Mouse (Mus musculus) gastrocnemius, postnatal 25 days (tissue): ENCODE measurements around the gene Slc25a22. TPM values are rescaled to one million over a fixed set of nuclear protein-coding genes. Genes with fewer than 3 reads are reported as not detected.

Experiments
- DNase-seq: peaks from one replicate; pipeline ENCODE4 v3.0.0; 2022
- total RNA-seq, 2 experiments: library from RNA; stranded (reverse); gene quantifications; 1 replicate in 1 of 2; 2 replicates in 1 of 2; pipeline ENCODE4 v1.2.3; 2021

Gene Slc25a22
- total RNA-seq, 2 experiments from 2014 or later: 17.1 to 32.9 TPM

- DNase-seq: peak; percentile 60
Observed at GRCm38 (mm10) chr7:141435129-141435855, 2.4 kb downstream of the Slc25a22 start.

- DNase-seq: peak; percentile 58
Observed at GRCm38 (mm10) chr7:141434464-141434863, 3.2 kb downstream of the Slc25a22 start.

- no peak for DNase-seq
Observed at GRCm38 (mm10) chr7:141433517-141434400, 3.9 kb downstream of the Slc25a22 start.

GRCm38 (mm10) chr7:141432741-141433516 lies 4.8 kb downstream of the Slc25a22 start:
- DNase-seq: peak; percentile 83

GRCm38 (mm10) chr7:141432186-141432611 lies 5.5 kb downstream of the Slc25a22 start:
- DNase-seq: no peak

GRCm38 (mm10) chr7:141431434-141432185 lies 6.1 kb downstream of the Slc25a22 start:
- DNase-seq: no peak

- no peak for DNase-seq
Observed at GRCm38 (mm10) chr7:141430585-141431240, 7.0 kb downstream of the Slc25a22 start.

GRCm38 (mm10) chr7:141429840-141430584 lies 7.7 kb downstream of the Slc25a22 start:
- DNase-seq: no peak

- no peak for DNase-seq
Observed at GRCm38 (mm10) chr7:141429310-141429709, 8.4 kb downstream of the Slc25a22 start, which contains the start of gene Cend1. TSS of gene Cend1 (minus strand) at chr7:141429491.

GRCm38 (mm10) chr7:141428701-141429100 lies 9.0 kb downstream of the Slc25a22 start:
- DNase-seq: no peak

- no peak for DNase-seq
Observed at GRCm38 (mm10) chr7:141426948-141427730, 10.6 kb downstream of the Slc25a22 start.

GRCm38 (mm10) chr7:141423811-141424210 lies 13.9 kb downstream of the Slc25a22 start:
- DNase-seq: no peak

GRCm38 (mm10) chr7:141420030-141420702 lies 17.5 kb downstream of the Slc25a22 start:
- no peak for DNase-seq

- no peak for DNase-seq
Observed at GRCm38 (mm10) chr7:141418970-141419369, 18.7 kb downstream of the Slc25a22 start.

- DNase-seq: no peak
Observed at GRCm38 (mm10) chr7:141417731-141418681, 19.7 kb downstream of the Slc25a22 start.

- DNase-seq: no peak
Observed at GRCm38 (mm10) chr7:141416144-141416841, 21.4 kb downstream of the Slc25a22 start.
